Mouse (Mus musculus) G1E (cell line): ENCODE results near the gene Itsn1.

Source experiments
- CTCF ChIP-seq: IDR thresholded peaks from 2 replicates; pipeline ENCODE4 v1.5.1; 2012; ENCODE audit warnings: low read depth, low read length, inconsistent platforms, mixed read lengths
- POLR2AphosphoS5 ChIP-seq: IDR thresholded peaks from 2 replicates; pipeline ENCODE4 v1.6.1; 2012; ENCODE audit warnings: low read depth, low read length, inconsistent platforms; ENCODE audit not compliant: insufficient replicate concordance

DNA sequence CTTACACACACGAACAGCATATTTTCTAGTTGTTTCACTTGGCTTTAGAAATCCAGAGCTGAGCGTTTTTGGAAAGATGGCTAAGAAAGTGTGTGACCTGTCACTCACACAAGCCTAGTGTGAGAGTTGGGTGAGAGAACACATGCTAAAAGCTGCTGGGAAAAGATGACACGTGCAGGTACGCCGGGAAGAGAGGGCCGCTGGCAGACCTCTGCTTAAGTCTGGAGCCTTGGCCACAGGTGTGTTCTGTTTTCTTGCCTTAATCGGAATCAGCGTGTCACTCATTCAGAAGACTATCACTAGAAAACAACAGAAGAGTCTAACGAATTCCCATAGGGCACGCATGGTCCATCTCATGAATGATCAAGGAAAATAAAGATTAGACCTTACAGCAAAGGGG, 50.5 kb downstream of the Itsn1 start:
- TF ChIP-seq CTCF = no peak
- no peak for TF ChIP-seq POLR2AphosphoS5
